Mouse (Mus musculus): ENCODE measurements around the gene Spred1. TPM values are rescaled to one million over a fixed set of nuclear protein-coding genes. Genes with fewer than 3 reads are reported as not detected.
A peak's percentile ranks its signal among the peaks of the same experiment; 100 is the strongest.

Spred1 gene
- polyA plus RNA-seq, 1 experiment from 2014 or later: 23.7 TPM

DNA sequence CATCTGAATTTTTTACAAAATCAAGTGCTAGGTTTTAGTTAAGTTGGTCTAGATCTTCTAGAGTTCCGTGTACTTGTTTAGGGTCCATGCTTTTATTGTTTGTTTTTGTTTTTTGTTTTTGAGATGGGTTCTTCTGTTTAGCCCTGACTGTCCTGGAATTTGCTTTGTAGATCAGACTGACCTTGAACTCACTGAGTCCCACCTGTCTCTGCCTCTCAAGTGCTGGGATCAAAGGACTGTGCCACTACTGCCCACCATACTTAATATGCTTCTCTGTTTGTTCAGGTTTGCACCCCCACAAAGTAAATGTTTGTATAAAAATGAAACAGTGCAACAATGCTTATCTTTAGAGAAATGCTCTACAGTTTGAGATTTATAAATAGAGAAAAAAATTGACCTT lies 18.8 kb downstream of the Spred1 start:
- WGBS: 82% methylated on average over 1 of the region's 1 CpGs

DNA sequence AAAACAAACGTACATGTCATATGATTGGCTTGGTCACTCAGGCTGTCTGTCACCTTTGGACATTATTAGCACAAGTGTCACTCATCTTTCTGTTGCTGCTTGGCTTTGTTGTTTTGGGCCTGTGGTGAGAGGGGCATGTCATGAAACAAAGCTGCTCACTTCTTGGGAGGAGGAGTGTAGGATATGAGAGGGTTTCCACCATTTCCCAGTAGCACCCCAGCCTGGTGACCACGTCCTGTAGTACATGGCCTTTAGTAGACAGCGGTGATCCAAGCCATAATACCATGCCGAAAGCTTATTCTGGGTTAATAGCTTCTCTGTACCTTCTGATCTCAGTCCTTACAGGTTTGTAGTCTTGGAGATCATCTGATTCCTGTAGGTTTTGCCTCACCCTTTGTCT lies 21.9 kb downstream of the Spred1 start:
- ATAC-seq (ENCODE audit: insufficient number of reproducible peaks, insufficient read depth, low FRiP score, low TSS enrichment, low read depth): no peak
- H3K27ac ChIP-seq: no peak overlapping the region
- no peaks in the 10 kb centered on the region for H3K9me3 ChIP-seq
- no peak overlapping the region for H3K4me2 ChIP-seq
- no peaks in the 10 kb centered on the region for H3K36me3 ChIP-seq
- H3K9ac ChIP-seq (replicated peaks): no peak overlapping the region
- H3K4me3 ChIP-seq (replicated peaks): no peak overlapping the region
- H3K4me1 ChIP-seq (replicated peaks): no peaks in the 10 kb centered on the region
- H3K27me3 ChIP-seq: no peaks in the 10 kb centered on the region
- 87% methylated on average over 4 of the region's 4 CpGs for WGBS

More for the DNA sequence above, 18.8 kb downstream of the Spred1 start:
- H3K27ac ChIP-seq: no peak overlapping the region
- H3K4me3 ChIP-seq (replicated peaks): no peak overlapping the region
- H3K9ac ChIP-seq (replicated peaks): no peak overlapping the region
- no peak overlapping the region for H3K4me2 ChIP-seq
- no peaks in the 10 kb centered on the region for H3K27me3 ChIP-seq
- no peaks in the 10 kb centered on the region for H3K4me1 ChIP-seq (replicated peaks)
- H3K36me3 ChIP-seq: no peaks in the 10 kb centered on the region
- no peaks in the 10 kb centered on the region for H3K9me3 ChIP-seq
- ATAC-seq (ENCODE audit: insufficient number of reproducible peaks, insufficient read depth, low FRiP score, low TSS enrichment, low read depth): no peak

DNA sequence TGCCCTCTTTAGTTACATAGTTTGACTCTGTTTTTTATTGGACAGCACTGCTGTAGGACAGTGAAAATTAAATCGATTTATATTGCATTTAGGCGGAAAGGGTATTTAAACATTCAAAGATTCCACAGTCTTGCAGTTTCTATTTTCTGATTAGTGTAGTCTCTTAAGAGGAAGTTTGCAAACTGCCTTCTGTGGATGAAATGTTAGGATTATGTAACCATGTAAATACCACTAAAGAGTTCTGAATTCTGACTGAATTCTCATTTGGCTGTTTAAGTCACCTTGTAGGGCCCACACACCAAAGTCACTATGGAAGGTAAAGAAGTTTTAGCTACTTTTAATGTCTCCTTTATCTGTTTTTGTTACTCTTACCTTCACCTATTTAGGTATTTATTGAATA lies 24.9 kb downstream of the Spred1 start:
- no peak for ATAC-seq (ENCODE audit: insufficient number of reproducible peaks, insufficient read depth, low FRiP score, low TSS enrichment, low read depth)

DNA sequence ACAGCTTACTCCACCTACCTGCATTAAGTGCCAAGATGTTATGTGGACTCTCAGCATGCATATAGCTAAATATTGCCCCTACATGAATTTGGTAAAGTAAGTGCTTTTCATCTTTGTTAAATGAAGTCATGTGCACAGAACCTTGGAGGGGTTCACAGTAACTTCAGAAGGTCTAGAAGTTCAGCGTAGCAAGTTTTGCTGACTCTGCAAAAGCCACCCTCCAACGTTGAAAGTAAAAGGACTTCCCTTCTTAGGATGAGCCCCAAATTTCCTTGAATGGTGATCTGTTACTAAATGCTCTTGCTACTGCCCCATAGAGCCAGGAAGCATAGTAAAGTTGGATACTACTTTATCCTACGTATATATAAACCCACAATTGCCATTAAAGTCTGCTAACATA lies 25.4 kb downstream of the Spred1 start:
- 84% methylated on average over 3 of the region's 3 CpGs for WGBS
- no peak for ATAC-seq (ENCODE audit: insufficient number of reproducible peaks, insufficient read depth, low FRiP score, low TSS enrichment, low read depth)
- Histone ChIP-seq H3K27me3 (no peaks in the 10 kb centered on the region), H3K4me2 (no peak overlapping the region), H3K4me3 (replicated peaks) (no peak overlapping the region), H3K27ac (no peak overlapping the region), H3K4me1 (replicated peaks) (no peaks in the 10 kb centered on the region), H3K9ac (replicated peaks) (no peak overlapping the region), H3K36me3 (no peaks in the 10 kb centered on the region), H3K9me3 (no peaks in the 10 kb centered on the region)

More for the DNA sequence above, 24.9 kb downstream of the Spred1 start:
- no peak overlapping the region for H3K4me3 ChIP-seq (replicated peaks)
- H3K9ac ChIP-seq (replicated peaks): no peak overlapping the region
- H3K4me2 ChIP-seq: no peak overlapping the region
- H3K27me3 ChIP-seq: no peaks in the 10 kb centered on the region
- no peaks in the 10 kb centered on the region for H3K4me1 ChIP-seq (replicated peaks)
- WGBS: 87% methylated on average over 2 of the region's 2 CpGs
- no peaks in the 10 kb centered on the region for H3K9me3 ChIP-seq
- no peaks in the 10 kb centered on the region for H3K36me3 ChIP-seq
- H3K27ac ChIP-seq: no peak overlapping the region

DNA sequence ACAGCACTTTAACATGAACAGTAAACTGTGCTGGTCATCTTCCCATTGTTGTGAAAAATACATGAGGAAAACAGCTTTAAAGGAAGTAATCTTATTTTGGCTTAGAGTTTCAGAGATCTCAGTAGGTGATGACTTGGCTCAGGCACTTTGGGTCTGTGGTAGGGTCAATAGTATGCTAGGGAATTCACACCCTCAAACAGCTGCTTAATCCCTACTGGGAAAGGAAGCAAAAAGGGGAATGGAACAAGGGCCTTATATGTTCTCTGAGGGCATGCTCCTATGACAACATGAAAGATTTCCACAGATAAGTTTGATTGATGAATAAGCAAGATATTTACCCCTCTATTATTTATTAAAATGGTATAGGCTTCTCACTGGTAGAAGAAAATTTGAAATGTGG lies 31.0 kb downstream of the Spred1 start:
- H3K9me3 ChIP-seq: no peaks in the 10 kb centered on the region
- no peak for ATAC-seq (ENCODE audit: insufficient number of reproducible peaks, insufficient read depth, low FRiP score, low TSS enrichment, low read depth)

DNA sequence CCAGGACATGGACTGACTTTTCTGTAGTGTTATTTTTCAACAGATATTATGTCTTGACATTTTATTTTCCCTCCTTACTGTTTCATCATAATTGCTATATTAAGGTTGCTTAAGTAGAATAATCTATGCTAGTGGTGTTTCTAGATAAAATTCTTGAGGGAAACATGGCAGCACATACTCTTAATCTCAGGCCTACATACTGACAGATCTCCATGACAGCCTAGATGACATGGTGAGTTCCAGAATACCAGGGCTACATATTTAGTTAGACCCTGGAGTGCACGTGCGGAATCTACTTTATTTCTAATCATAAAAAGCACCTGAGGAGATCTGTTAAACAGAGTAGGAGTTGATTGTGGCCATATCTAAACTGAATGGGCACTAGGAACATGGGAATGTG lies 47.2 kb downstream of the Spred1 start:
- H3K27me3 ChIP-seq: no peaks in the 10 kb centered on the region
- no peak overlapping the region for H3K4me2 ChIP-seq

More for the DNA sequence above, 31.0 kb downstream of the Spred1 start:
- Histone ChIP-seq H3K4me3 (replicated peaks) (no peak overlapping the region), H3K36me3 (peaks cover 7% of the 10 kb centered on the region; the same call in 1 of the 2 replicates), H3K9ac (replicated peaks) (no peak overlapping the region), H3K4me2 (no peak overlapping the region), H3K27me3 (no peaks in the 10 kb centered on the region), H3K4me1 (replicated peaks) (no peaks in the 10 kb centered on the region; the same call in 1 of the 2 replicates), H3K27ac (no peak overlapping the region)

DNA sequence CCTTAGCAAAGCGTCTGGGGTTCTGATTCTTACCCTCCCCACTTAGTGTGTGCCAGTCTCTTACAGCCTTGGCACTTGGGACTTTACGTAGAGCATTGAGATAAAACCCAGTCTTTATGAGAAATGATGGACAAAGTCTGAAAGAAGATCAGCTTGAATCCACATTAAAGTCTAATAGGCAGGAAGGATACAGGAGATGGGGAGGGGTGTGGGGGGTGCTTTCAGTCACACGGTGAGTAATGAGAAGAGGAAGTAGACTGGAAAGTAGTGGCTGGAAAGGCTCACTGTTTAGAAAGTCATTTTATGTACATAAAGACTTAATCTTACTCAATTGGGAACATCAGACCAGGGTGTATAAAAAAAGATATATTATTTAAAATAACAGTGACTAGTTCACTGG lies 47.9 kb downstream of the Spred1 start:
- ATAC-seq (ENCODE audit: insufficient number of reproducible peaks, insufficient read depth, low FRiP score, low TSS enrichment, low read depth): no peak
- Histone ChIP-seq H3K4me3 (replicated peaks) (no peak overlapping the region), H3K4me1 (replicated peaks) (no peaks in the 10 kb centered on the region), H3K9me3 (no peaks in the 10 kb centered on the region), H3K4me2 (no peak overlapping the region), H3K9ac (replicated peaks) (no peak overlapping the region), H3K27me3 (no peaks in the 10 kb centered on the region), H3K27ac (no peak overlapping the region), H3K36me3 (peaks cover 29% of the 10 kb centered on the region)
- 71% methylated on average over 3 of the region's 3 CpGs for WGBS

More for the DNA sequence above, 47.2 kb downstream of the Spred1 start:
- H3K27ac ChIP-seq: no peak overlapping the region
- 76% methylated on average over 2 of the region's 2 CpGs for WGBS
- H3K9ac ChIP-seq (replicated peaks): no peak overlapping the region
- H3K4me1 ChIP-seq (replicated peaks): no peaks in the 10 kb centered on the region
- no peaks in the 10 kb centered on the region for H3K9me3 ChIP-seq
- no peak overlapping the region for H3K4me3 ChIP-seq (replicated peaks)
- peaks cover 29% of the 10 kb centered on the region for H3K36me3 ChIP-seq
- no peak for ATAC-seq (ENCODE audit: insufficient number of reproducible peaks, insufficient read depth, low FRiP score, low TSS enrichment, low read depth)

DNA sequence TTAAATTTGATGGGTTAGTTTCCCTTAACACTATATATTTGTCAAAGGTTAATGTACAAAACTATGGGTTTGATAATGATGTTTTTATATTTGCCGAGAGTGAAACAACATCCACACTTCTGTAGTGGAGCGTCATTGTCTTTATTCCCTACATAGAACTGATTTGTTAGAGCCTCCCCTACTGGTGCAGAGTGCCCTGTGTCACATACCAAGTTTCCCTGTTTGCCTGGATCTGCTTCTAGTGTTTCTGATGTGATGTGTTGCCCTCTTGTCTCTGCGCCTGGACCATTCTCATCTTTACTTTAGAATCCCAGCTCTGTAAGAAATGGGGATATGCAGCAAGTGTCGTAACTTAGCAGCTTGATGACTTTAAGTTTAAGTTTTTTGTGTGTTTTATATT lies 51.8 kb downstream of the Spred1 start:
- peaks cover 43% of the 10 kb centered on the region for H3K36me3 ChIP-seq
- ATAC-seq (ENCODE audit: insufficient number of reproducible peaks, insufficient read depth, low FRiP score, low TSS enrichment, low read depth): no peak
- H3K4me3 ChIP-seq (replicated peaks): no peak overlapping the region
- H3K9ac ChIP-seq (replicated peaks): no peak overlapping the region
- no peak overlapping the region for H3K27ac ChIP-seq
- no peaks in the 10 kb centered on the region for H3K9me3 ChIP-seq
- 88% methylated on average over 4 of the region's 4 CpGs for WGBS
- H3K4me2 ChIP-seq: no peak overlapping the region
- H3K4me1 ChIP-seq (replicated peaks): peaks cover 6% of the 10 kb centered on the region
- no peaks in the 10 kb centered on the region for H3K27me3 ChIP-seq

DNA sequence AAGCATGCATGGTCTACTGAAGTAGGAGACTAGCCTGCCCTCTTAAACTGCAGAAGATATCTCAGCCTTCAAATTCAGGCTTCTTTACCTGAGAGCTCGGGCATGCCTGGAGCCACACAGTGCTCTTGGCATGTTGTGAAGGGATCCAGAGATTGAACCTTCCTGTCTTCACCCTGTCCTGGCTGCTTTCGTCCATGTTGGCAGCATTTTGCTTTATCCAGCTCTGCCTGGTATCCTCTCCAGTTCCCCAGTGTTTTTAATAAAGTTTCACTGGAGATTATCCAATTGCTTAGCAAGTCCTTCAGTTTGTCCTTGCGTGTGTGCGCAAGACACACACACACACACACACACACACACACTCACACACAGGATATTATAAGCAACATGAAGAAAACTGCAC lies 54.9 kb downstream of the Spred1 start:
- peaks cover 6% of the 10 kb centered on the region for H3K4me1 ChIP-seq (replicated peaks)
- H3K4me2 ChIP-seq: no peak overlapping the region
- ATAC-seq (ENCODE audit: insufficient number of reproducible peaks, insufficient read depth, low FRiP score, low TSS enrichment, low read depth): no peak
- H3K27ac ChIP-seq: no peak overlapping the region
- H3K27me3 ChIP-seq: no peaks in the 10 kb centered on the region
- WGBS: 90% methylated on average over 4 of the region's 4 CpGs
- H3K9me3 ChIP-seq: no peaks in the 10 kb centered on the region
- H3K36me3 ChIP-seq: peaks cover 44% of the 10 kb centered on the region
- H3K9ac ChIP-seq (replicated peaks): no peak overlapping the region
- H3K4me3 ChIP-seq (replicated peaks): no peak overlapping the region

DNA sequence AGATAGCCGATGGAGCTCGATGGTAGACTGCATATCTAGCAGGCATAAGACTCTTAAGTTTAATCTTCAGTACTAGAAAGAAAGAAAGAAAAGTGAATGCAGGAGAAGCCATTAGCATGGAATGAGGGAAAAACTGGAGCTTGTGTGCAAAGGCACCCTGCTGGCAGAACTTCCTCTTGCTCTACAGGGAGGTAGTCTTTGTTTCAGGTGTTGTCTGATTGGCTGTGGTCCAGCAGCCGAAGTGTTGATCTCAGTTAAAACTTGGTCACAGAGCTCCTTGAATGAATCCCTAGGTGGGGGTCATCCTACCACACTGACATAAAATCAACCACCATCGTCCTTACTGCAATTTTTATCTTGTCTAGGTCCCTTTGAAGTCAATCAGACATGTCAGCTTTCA lies 55.8 kb downstream of the Spred1 start:
- H3K4me2 ChIP-seq: no peak overlapping the region
- no peaks in the 10 kb centered on the region for H3K9me3 ChIP-seq
- H3K4me1 ChIP-seq (replicated peaks): peaks cover 6% of the 10 kb centered on the region
- H3K27ac ChIP-seq: peak overlapping the region; percentile 23; the same call in 1 of the 2 replicates
- ATAC-seq (ENCODE audit: insufficient number of reproducible peaks, insufficient read depth, low FRiP score, low TSS enrichment, low read depth): no peak
- H3K4me3 ChIP-seq (replicated peaks): no peak overlapping the region
- H3K36me3 ChIP-seq: peaks cover 41% of the 10 kb centered on the region
- 61% methylated on average over 4 of the region's 4 CpGs for WGBS
- H3K27me3 ChIP-seq: no peaks in the 10 kb centered on the region
- no peak overlapping the region for H3K9ac ChIP-seq (replicated peaks)

DNA sequence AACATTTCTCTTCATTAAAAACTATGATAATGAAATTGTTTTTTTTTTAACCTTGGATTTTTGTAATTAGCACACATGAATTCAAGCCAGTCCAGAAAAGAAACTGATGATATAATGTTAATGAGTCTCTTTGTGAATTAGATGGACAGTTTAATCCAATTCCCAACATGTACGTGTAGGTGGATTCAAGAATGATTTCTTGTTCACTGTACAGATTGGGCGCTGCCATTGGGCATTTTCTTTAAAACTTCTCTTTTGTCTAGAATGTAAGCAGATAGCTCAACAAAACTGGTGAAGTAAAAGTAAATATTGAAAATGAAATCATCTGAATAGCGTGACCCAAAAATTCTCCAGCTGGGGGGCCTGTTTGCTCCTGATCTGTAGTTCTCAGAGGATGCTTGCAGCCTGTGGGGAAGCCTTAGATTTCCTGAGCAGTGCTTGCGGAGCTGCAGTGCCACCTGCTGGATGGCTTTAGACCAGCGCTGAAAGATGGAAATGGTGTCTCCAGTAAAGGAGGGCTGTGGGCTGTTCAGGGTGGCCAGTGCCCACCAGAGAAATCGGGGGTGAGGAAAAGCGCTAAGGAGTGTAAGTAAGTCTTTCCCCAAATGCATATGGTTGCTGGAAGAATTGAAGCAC lies 59.2 kb downstream of the Spred1 start:
- Histone ChIP-seq H3K36me3 (peaks cover 52% of the 10 kb centered on the region), H3K27me3 (no peaks in the 10 kb centered on the region), H3K27ac (no peak overlapping the region), H3K4me3 (replicated peaks) (no peak overlapping the region), H3K9ac (replicated peaks) (no peak overlapping the region), H3K4me1 (replicated peaks) (peaks cover 6% of the 10 kb centered on the region), H3K4me2 (no peak overlapping the region), H3K9me3 (no peaks in the 10 kb centered on the region)
- 45% methylated on average over 7 of the region's 7 CpGs for WGBS
- peak; percentile 63; the same call in 1 of the 2 replicates for ATAC-seq (ENCODE audit: insufficient number of reproducible peaks, insufficient read depth, low FRiP score, low TSS enrichment, low read depth)

DNA sequence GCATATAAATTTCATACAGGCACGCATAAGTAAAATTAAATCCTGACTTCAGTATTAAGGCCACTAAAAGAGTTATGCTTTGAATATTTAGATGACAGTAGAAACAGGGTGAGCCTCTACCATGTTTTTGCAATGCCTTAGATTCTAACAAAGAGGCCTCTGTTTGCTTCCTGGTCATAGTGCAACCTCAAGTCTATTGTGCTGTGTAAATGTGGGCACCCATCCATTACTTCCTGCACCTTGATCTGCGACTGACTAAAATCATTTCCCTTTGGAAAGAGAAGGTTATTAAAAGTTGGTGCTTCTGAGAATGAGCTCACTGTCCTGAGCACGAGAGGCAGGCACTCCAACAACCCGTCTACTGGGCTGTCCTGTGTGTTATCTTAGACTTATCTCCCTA lies 64.4 kb downstream of the Spred1 start:
- Histone ChIP-seq H3K9ac (replicated peaks) (no peak overlapping the region), H3K9me3 (no peaks in the 10 kb centered on the region), H3K27ac (no peak overlapping the region), H3K4me2 (no peak overlapping the region), H3K36me3 (peaks cover 43% of the 10 kb centered on the region), H3K27me3 (no peaks in the 10 kb centered on the region), H3K4me3 (replicated peaks) (no peak overlapping the region), H3K4me1 (replicated peaks) (no peaks in the 10 kb centered on the region)
- 94% methylated on average over 4 of the region's 4 CpGs for WGBS
- no peak for ATAC-seq (ENCODE audit: insufficient number of reproducible peaks, insufficient read depth, low FRiP score, low TSS enrichment, low read depth)
